Mouse (Mus musculus) heart, postnatal 25 days (tissue): ENCODE data around the gene Gtpbp3. TPM values are rescaled to one million over a fixed set of nuclear protein-coding genes. Genes with fewer than 3 reads are reported as not detected.
A peak's percentile ranks its signal among the peaks of the same experiment; 100 is the strongest.
"Not testable (repeated sequence)": the region's sequence is repeated elsewhere in the genome, so short reads cannot be mapped to it uniquely, and the experiment has no call there.

Experiments
- DNase-seq: peaks from one replicate; pipeline ENCODE4 v3.0.0; 2022; ENCODE audit warnings: low spot score
- intact Hi-C: fragments of 180-260 bp; cut with DNase I; formaldehyde crosslinking; loops from one replicate; pipeline ENCODE4 v1.15.1; 2025
- total RNA-seq, 2 experiments: library from RNA; stranded (reverse); gene quantifications; 2 replicates each; pipeline ENCODE4 v1.2.3; 2021

Gtpbp3 gene
- total RNA-seq, 2 experiments from 2014 or later, result 18.5 to 19.4 TPM

GRCm38 (mm10) chr8:71488454-71488853, 551 bp downstream of the Gtpbp3 start:
- peak; percentile 77 for DNase-seq
- intact Hi-C loops, result no loop called here

DNA sequence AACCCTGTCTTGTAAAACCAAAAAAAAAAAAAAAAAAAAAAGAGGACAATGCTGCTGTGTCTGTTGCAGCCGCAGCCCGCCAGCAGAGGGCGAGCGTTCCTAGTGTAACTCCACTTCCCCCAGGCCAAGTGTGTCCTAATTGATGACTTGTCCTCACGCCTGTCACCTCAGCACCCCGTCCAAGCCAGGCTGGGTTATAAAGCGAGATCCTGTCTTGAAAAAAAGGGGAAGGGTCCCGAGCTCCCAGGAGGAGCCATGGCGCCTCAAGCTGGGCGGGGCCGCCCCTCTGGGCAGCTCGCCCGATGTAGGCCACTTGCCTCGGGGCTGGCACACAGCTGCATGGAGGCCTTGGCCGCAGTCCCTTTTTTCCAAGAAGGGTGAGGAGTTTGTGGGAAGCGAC, 7.1 kb downstream of the Gtpbp3 start:
- DNase-seq, result peak; percentile 72
- intact Hi-C loops, result no loop called here

- intact Hi-C loops, result loop anchor here (1.0 kb wide), 1 partner anchor 25 kb away; no protein-coding TSS in a partner anchor
- no peak for DNase-seq
Observed at GRCm38 (mm10) chr8:71495811-71496210, 7.9 kb downstream of the Gtpbp3 start.

DNA sequence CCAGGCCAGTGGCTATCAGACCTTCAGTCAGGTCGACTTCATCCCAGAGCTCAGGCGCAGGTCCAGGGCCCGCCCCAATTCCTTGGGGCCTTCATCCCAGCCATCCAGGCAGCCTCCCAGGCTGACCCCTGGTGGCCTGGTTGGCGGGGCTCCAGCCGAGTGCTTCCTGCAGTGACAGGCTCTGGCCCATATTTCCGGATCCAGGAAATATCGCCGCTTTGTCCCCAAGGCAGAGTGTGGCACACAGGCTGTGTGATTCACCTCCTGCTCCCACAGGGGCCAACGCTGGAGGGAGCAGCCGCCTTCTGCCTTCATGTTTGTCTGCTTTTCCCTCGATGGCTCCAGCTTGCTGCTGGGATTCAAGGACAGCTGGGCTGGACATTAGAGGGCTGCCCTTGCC, 8.6 kb downstream of the Gtpbp3 start:
- intact Hi-C loops, result loop anchor here (1.0 kb wide), 1 partner anchor 25 kb away; no protein-coding TSS in a partner anchor
- DNase-seq, result peak; percentile 87

- no peak for DNase-seq
- intact Hi-C loops, result no loop called here
Observed at GRCm38 (mm10) chr8:71497077-71497645, 9.3 kb downstream of the Gtpbp3 start.

DNA sequence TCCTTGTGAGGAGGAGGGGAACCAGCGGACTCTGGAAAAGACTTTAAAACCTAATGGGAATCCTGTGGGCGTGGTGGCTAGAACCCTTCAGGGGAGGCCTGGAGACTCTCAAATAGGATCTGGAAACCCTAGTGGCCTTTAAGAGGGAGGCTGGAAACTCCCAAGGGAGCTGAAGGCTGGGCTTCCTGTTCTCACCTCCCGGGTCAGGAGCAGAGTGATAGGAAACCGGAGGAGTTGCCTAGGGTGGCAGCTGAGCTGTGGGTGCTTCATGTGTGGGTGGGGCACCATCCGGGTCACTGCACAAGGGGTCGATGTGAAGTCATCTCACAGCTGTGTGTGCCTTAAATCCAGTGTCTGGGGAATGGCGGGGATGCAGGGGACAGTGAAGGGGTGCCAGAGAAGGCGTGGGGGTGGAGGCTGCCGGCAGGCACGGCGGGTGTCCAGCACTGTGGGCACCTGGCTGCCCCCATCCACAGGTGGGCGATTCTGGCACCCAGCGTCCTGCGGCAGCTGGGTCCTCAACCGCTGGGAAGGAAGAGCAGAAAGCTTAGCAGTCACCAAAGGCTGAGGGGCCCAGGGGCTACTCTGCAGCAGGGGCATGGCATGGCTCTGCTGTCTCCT, 10.1 kb downstream of the Gtpbp3 start:
- peak; percentile 31 for DNase-seq

GRCm38 (mm10) chr8:71498816-71499690, 11.2 kb downstream of the Gtpbp3 start:
- intact Hi-C loops, result no loop called here
- DNase-seq, result no peak

More for the DNA sequence above, 10.1 kb downstream of the Gtpbp3 start:
- intact Hi-C loops, result no loop called here

DNA sequence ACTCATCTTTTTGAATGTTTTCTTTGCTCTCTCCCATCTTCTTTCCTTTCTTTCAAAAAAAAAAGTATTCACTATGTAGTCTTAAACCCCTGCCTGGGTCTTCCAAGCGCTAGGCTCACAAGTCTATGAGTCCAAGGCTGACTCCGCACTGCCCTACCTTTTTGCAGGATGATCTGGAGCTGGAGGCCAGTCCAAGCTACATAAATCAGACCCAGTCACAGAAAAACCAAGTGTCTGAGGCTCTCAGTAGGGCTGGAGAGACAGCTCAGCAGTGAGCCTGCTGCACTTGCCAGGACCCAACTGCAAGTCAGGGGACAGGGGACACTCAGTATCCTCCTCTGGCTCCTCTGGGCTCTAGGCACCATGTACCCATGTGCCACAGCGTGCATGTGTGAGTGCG, 16.4 kb downstream of the Gtpbp3 start:
- no peak for DNase-seq
- intact Hi-C loops, result no loop called here

DNA sequence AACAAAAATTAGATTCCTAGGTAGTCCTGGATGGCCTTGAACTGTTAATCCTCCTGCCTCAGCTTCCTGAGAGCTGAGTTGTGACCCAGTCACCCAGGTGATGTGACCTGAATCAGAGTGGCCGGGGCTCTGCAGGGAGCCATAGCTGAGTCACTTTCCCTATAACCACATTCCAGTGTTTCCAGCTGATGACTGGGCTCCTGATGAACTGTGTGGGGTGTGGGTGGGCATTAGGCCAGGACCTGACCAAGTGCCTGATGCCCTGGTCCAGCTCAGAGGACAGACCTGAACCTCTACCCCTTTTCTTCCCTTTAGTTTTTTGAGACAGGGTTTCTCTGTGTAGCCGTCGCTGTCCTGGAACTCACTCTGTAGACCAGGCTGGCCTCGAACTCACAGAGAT, 17.4 kb downstream of the Gtpbp3 start:
- intact Hi-C loops, result no loop called here
- no peak for DNase-seq

DNA sequence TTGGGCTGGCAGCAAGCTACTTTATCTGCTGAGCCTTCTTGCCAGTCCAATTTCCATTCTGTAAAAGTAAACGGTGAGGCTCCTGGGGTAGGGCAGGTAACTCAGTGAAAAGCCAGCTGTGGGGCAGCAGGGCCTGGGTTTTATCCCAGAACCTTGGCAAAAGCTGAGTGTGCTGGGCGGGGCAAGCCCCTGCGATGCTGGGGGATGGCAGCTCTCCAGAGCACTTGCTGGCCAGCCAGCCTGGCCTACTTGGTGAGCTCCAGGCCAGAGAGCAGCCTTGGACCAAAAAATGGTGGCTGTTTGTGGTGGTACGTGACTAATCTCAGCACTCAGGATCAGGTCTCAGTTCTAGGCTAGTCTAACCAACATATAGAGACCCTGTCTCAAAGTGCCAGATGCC, 18.1 kb downstream of the Gtpbp3 start:
- peak; percentile 46 for DNase-seq

DNA sequence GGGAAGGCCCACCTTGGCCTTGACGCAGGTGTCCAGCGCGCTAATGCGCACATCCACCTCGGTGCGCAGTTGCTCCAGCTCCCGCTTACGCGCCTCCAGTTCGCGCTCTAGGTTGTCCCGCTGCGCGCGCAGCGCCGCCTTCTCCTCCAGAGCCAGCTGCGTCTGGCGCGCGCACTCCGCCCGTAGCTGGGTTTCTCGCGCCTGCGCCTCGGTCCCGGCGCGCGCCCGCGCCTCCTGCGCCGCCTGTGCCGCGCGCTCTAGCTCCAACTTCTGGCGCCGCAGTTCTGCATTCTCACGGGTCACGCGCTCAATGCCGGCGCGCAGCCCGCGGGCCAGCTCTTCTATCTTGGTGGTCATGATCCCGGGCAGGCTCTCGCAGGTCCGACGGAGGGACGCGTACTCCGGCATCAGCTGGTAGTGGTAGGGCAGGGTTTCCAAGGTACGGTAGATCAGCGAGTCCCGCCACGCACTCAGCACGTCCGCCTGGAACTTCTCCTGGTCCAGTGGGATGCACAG, 19.7 kb downstream of the Gtpbp3 start:
- DNase-seq, result peak; percentile 70
- intact Hi-C loops, result no loop called here

More for the DNA sequence above, 18.1 kb downstream of the Gtpbp3 start:
- intact Hi-C loops, result no loop called here

DNA sequence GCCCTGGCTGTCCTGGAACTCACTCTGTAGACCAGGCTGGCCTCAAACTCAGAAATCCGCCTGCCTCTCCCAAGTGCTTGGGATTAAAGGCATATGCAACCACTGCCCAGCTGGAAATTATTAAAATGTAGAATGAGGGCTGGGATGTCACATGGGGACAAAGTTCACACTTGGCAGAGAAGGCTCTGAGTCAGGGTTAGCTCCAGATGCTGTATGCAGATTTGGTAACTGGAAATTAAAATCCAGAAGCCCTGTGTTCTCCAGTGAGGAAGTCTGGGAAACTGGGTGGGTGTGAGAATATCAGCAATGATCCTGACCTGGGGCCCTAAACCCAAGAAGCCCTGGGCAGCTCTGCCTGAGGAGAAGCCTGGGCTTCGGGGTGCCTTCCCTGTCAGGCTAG, 21.4 kb downstream of the Gtpbp3 start:
- DNase-seq, result no peak
- intact Hi-C loops, result no loop called here

GRCm38 (mm10) chr8:71511644-71512043, 23.7 kb downstream of the Gtpbp3 start, which contains the start of gene Plvap:
Gene Plvap, minus strand, starts transcription at chr8:71511752.
- DNase-seq, result no peak
- intact Hi-C loops, result no loop called here

GRCm38 (mm10) chr8:71513018-71513754, 25.3 kb downstream of the Gtpbp3 start:
- DNase-seq, result no peak

DNA sequence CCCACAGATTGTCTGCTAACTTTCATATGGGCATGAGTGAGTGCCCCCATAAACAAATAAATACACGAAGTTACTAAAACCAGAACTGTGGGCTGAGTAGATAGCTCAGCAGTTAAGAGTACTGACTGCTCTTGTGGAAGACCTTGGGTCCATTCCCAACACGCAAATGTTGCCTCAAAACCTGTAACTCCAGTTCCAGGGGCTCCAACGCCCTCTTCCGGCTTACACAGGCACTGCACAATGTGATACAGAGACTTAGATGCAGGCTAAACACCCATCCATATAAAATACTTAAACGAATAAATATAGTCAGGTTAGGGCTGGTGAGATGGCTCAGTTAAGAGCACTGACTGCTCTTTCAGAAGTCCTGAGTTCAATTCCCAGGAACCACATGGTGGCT, 27.1 kb downstream of the Gtpbp3 start:
- DNase-seq, result no peak
- intact Hi-C loops, result no loop called here

More at GRCm38 (mm10) chr8:71513018-71513754, 25.3 kb downstream of the Gtpbp3 start:
- intact Hi-C loops, result no loop called here

- intact Hi-C loops, result no loop called here
- no peak for DNase-seq
Observed at GRCm38 (mm10) chr8:71516786-71517185, 28.9 kb downstream of the Gtpbp3 start.

DNA sequence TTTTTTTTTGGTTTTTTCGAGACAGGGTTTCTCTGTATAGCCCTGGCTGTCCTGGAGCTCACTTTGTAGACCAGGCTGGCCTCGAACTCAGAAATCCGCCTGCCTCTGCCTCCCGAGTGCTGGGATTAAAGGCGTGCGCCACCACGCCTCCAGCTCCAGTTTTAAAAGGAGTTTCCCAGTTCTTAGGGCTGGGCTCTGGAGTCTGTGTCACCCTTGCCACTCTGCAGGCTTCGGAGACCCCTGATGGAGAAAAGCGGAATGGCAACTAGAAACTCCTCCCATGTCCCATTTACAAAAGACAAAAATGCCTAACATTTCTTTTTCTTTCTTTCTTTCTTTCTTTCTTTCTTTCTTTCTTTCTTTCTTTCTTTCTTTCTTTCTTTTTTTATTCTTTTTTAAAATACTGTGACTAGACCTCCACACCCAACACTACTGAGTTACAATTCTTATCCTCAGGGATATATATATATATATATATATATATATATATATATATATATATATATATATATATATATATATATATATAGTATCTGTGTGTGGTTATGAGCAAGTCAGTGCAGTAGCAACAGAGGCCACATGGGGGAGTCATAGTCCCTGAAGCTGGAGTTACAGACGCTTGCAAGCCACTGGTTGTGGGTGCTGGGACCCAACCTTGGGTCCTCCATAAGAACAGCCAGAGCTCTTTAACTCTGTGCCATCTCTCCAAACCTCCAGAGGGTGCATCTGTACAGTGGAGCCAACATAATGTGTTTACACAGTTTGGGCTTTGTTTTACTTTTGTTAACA, 31.3 kb downstream of the Gtpbp3 start:
- not testable (repeated sequence) for DNase-seq
- intact Hi-C loops, result loop anchor here (2.0 kb wide), 1 partner anchor 78 kb away; no protein-coding TSS in a partner anchor

- DNase-seq, result peak; percentile 86
Observed at GRCm38 (mm10) chr8:71521634-71522033, 33.7 kb downstream of the Gtpbp3 start.

More at GRCm38 (mm10) chr8:71521634-71522033, 33.7 kb downstream of the Gtpbp3 start:
- intact Hi-C loops, result loop anchor here (1.0 kb wide), 1 partner anchor 25 kb away; no protein-coding TSS in a partner anchor
